Mouse (Mus musculus): ENCODE data around the gene Tmcc3.

DNA sequence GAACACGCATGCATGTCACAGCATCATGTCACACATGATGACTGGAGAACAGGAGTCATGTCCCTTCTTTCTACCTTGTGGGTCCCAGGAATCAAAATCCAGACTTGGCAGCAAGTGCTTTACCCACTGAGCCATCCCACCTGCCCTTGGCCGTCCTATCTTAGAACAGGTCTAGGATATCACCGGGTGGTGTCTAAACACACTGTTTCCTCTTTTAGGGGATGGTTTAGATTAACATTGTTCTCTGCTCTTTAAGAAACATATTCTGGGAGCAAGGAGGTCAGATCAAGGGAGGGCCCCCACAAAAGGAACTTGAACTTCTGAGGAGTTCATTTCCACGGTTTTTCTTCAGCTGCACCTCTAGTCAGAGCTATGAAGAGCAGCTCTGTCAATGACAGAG is 272.0 kb downstream of the Tmcc3 start:
- no peak for TF ChIP-seq CTCF (IDR thresholded peaks at IDR 0.05; ENCODE audit: borderline replicate concordance, control insufficient read depth, extremely low read depth, insufficient read depth, low read length, poor library complexity)
- TF ChIP-seq POLR2A (IDR thresholded peaks at IDR 0.05; ENCODE audit: control insufficient read depth, extremely low read depth, insufficient read depth, low read length, poor library complexity) = no peak

Measured in thymus, adult 2 months (tissue).